In genomic region chr16:82789521-82789920, GRCm38 (mm10) we compare ENCODE assay signal across 46 mouse cellular contexts. TPM values are rescaled to one million over a fixed set of nuclear protein-coding genes. Genes with fewer than 3 reads are reported as not detected.
"Had no signal": no experiment of that assay in that cellular context is flagged by ENCODE, and none has a peak within 500 bp of the region (broad histone marks: within the 10 kb centered on the region; RNA-seq: fewer than 3 reads in every experiment).

No protein-coding gene starts in this region.

- H3K27me3 ChIP-seq: limb, embryonic 12.5 days; limb, embryonic 13.5 days; limb, embryonic 15.5 days; liver, embryonic 12.5 days; liver, embryonic 13.5 days; liver, embryonic 15.5 days; lung, embryonic 15.5 days; megakaryocyte, embryonic 14.5 days; midbrain, embryonic 12.5 days; midbrain, embryonic 13.5 days; midbrain, embryonic 15.5 days; neural tube, embryonic 12.5 days; neural tube, embryonic 13.5 days had no signal

- H3K36me3 ChIP-seq: limb, embryonic 10.5 days; limb, embryonic 12.5 days; limb, embryonic 13.5 days; limb, embryonic 15.5 days; liver, embryonic 12.5 days; liver, embryonic 13.5 days; liver, embryonic 15.5 days; lung, embryonic 15.5 days; midbrain, embryonic 10.5 days; midbrain, embryonic 12.5 days; midbrain, embryonic 13.5 days; midbrain, embryonic 15.5 days; neural tube, embryonic 12.5 days; neural tube, embryonic 13.5 days had no signal

- H3K27ac ChIP-seq: limb, embryonic 10.5 days; limb, embryonic 12.5 days; limb, embryonic 13.5 days; limb, embryonic 15.5 days; liver, embryonic 12.5 days; liver, embryonic 13.5 days; liver, embryonic 14.5 days; liver, embryonic 15.5 days; lung, embryonic 15.5 days; macrophage; midbrain, embryonic 10.5 days; midbrain, embryonic 12.5 days; midbrain, embryonic 13.5 days; midbrain, embryonic 15.5 days; neural tube, embryonic 12.5 days; neural tube, embryonic 13.5 days had no signal

- H3K4me2 ChIP-seq: limb, embryonic 12.5 days; limb, embryonic 13.5 days; limb, embryonic 15.5 days; liver, embryonic 11.5 days; liver, embryonic 12.5 days; liver, embryonic 13.5 days; liver, embryonic 15.5 days; lung, embryonic 14.5 days; lung, embryonic 15.5 days; midbrain, embryonic 11.5 days; midbrain, embryonic 12.5 days; midbrain, embryonic 13.5 days; midbrain, embryonic 15.5 days; neural tube, embryonic 12.5 days; neural tube, embryonic 13.5 days had no signal

- H3K4me1 ChIP-seq: limb, embryonic 10.5 days; limb, embryonic 12.5 days; limb, embryonic 13.5 days; limb, embryonic 15.5 days; liver, embryonic 12.5 days; liver, embryonic 13.5 days; liver, embryonic 15.5 days; lung, embryonic 15.5 days; megakaryocyte, embryonic 14.5 days; midbrain, embryonic 10.5 days; midbrain, embryonic 12.5 days; midbrain, embryonic 13.5 days; midbrain, embryonic 15.5 days; neural tube, embryonic 12.5 days; neural tube, embryonic 13.5 days had no signal

- H3K9ac ChIP-seq: limb, embryonic 12.5 days; limb, embryonic 13.5 days; limb, embryonic 15.5 days; liver, embryonic 12.5 days; liver, embryonic 13.5 days; liver, embryonic 14.5 days; liver, embryonic 15.5 days; liver, postnatal 0 days; lung, embryonic 14.5 days; lung, embryonic 15.5 days; midbrain, embryonic 12.5 days; midbrain, embryonic 13.5 days; midbrain, embryonic 15.5 days; neural tube, embryonic 12.5 days; neural tube, embryonic 13.5 days had no signal

- H3K9me3 ChIP-seq: limb, embryonic 10.5 days; limb, embryonic 12.5 days; limb, embryonic 13.5 days; limb, embryonic 15.5 days; liver, embryonic 12.5 days; liver, embryonic 13.5 days; liver, embryonic 15.5 days; lung, embryonic 15.5 days; megakaryocyte, embryonic 14.5 days; midbrain, embryonic 10.5 days; midbrain, embryonic 12.5 days; midbrain, embryonic 13.5 days; midbrain, embryonic 15.5 days; neural tube, embryonic 12.5 days; neural tube, embryonic 13.5 days had no signal

- ATAC-seq: liver, embryonic 12.5 days; liver, postnatal 0 days; lung, postnatal 0 days; midbrain, embryonic 13.5 days; midbrain, embryonic 15.5 days; midbrain, embryonic 16.5 days had no signal

- DNase-seq: left cerebral cortex, postnatal 4 days; liver; liver, embryonic 13.5 days; liver, postnatal 0 days; lung, adult 18-20 months; lung, adult 2 months; lung, embryonic 14.5 days; lung, postnatal 10 days; lung, postnatal 14 days; lung, postnatal 36 days; lung, postnatal 4 days; midbrain, embryonic 14.5 days had no signal

- H3K4me3 ChIP-seq: limb, embryonic 10.5 days; limb, embryonic 12.5 days; limb, embryonic 13.5 days; limb, embryonic 15.5 days; liver, embryonic 12.5 days; liver, embryonic 13.5 days; liver, embryonic 15.5 days; lung, embryonic 15.5 days; megakaryocyte, embryonic 14.5 days; midbrain, embryonic 10.5 days; midbrain, embryonic 12.5 days; midbrain, embryonic 13.5 days; midbrain, embryonic 15.5 days; myocyte; neural tube, embryonic 12.5 days; neural tube, embryonic 13.5 days had no signal

RNA-seq across cellular contexts. Expression of gene Gm21833, which starts 38.7 kb away (rescaled TPM):
- total RNA-seq: left cerebral cortex, postnatal 10 days; left cerebral cortex, postnatal 14 days; left cerebral cortex, postnatal 25 days; left cerebral cortex, postnatal 4 days; liver, adult 2 months; megakaryocyte progenitor cell, adult 5-6 weeks; megakaryocyte-erythroid progenitor cell, adult 5-6 weeks; midbrain, postnatal 0 days; monocyte, adult 5-6 weeks had no signal
- polyA plus RNA-seq: limb, embryonic 10.5 days; limb, embryonic 11.5 days; limb, embryonic 12.5 days; limb, embryonic 13.5 days; limb, embryonic 14.5 days; limb, embryonic 15.5 days; liver, adult 2 months; liver, embryonic 11.5 days; liver, embryonic 12.5 days; liver, embryonic 13.5 days; liver, embryonic 14.5 days; liver, embryonic 15.5 days; liver, embryonic 16.5 days; liver, postnatal 0 days; lung, adult 2 months; lung, embryonic 14.5 days; lung, embryonic 15.5 days; lung, embryonic 16.5 days; lung, postnatal 0 days; macrophage; midbrain, embryonic 10.5 days; midbrain, embryonic 11.5 days; midbrain, embryonic 12.5 days; midbrain, embryonic 13.5 days; midbrain, embryonic 14.5 days; midbrain, embryonic 15.5 days; midbrain, embryonic 16.5 days; midbrain, postnatal 0 days; myocyte; neural tube, embryonic 11.5 days; neural tube, embryonic 12.5 days; neural tube, embryonic 13.5 days had no signal
